Comparison of ENCODE assay signal across 28 mouse cellular contexts in the genomic region with DNA sequence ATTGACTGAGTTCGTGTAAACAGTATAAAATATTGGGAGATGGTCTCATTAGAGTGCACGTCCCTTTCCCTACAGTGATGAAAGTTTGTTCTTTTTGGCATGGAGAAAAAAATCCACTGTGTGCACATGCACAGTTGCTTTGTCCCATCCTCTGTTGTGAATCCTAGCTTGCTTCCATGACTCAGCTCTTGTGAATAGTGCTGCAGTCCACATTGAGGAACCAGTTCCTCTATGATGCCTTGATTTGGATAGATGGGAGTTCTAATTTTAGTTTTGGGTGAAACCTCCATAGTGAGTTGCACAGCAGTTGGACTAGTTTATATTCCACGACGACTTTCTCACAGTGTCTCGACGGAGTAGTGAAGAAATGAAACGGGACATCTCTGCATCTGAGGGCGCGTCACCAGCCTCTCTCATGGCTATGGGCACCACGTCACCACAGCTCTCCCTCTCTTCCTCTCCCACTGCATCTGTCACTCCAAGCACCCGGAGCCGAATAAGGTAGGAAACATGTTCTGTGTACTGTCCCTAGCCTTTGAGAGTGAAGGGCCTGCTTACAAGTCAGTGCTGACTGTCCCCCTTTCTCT. TPM values are rescaled to one million over a fixed set of nuclear protein-coding genes. Genes with fewer than 3 reads are reported as not detected.
A peak's percentile ranks its signal among the peaks of the same experiment; 100 is the strongest.
DNase-seq lines count a peak whose midpoint lies in the region; ATAC-seq and TF ChIP-seq lines count a peak whose summit lies in the region.
"Had no signal": no experiment of that assay in that cellular context is flagged by ENCODE, and none has a peak within 500 bp of the region (broad histone marks: within the 10 kb centered on the region; RNA-seq: fewer than 3 reads in every experiment).

No protein-coding gene starts in this region.

- peaks cover 7% of the 10 kb centered on the region; the same call in 1 of the 2 replicates for H3K4me1 ChIP-seq in heart, embryonic 10.5 days
- no peaks in the 10 kb centered on the region for H3K4me1 ChIP-seq in intestine, postnatal 0 days (replicated peaks; ENCODE audit: control insufficient read depth, insufficient read depth, low read length)
- H3K4me1 ChIP-seq: forebrain, embryonic 10.5 days had no signal

- DNase-seq in heart, adult 11 months: peak; percentile 83
- no peak for DNase-seq in heart, embryonic 10.5 days (ENCODE audit: low spot score)
- DNase-seq in right cerebral cortex, adult 18-20 months: no peak
- DNase-seq: adrenal gland, postnatal 10 days; adrenal gland, postnatal 36 days; B cell, adult 2 months; cerebellum, adult 11 months; cerebellum, adult 2 months; cerebellum, adult 9-11 months; cerebellum, postnatal 25 days; forebrain, postnatal 0 days; gastrocnemius, postnatal 10 days; gastrocnemius, postnatal 36 days; heart, adult 18-20 months; heart, postnatal 14 days; heart, postnatal 4 days; kidney, adult 11 months had no signal

- H3K27ac ChIP-seq in heart, embryonic 10.5 days: no peak overlapping the region
- H3K27ac ChIP-seq in intestine, postnatal 0 days (ENCODE audit: low read depth, low read length): no peak overlapping the region
- H3K27ac ChIP-seq: forebrain, embryonic 10.5 days; heart, embryonic 13.5 days; hindbrain, embryonic 14.5 days; hindbrain, postnatal 0 days had no signal

- no peak overlapping the region for H3K9ac ChIP-seq in intestine, postnatal 0 days (ENCODE audit: low read depth, low read length)
- H3K9ac ChIP-seq: forebrain, postnatal 0 days; heart, embryonic 13.5 days; hindbrain, embryonic 14.5 days had no signal

- no peak overlapping the region for H3K4me2 ChIP-seq in intestine, postnatal 0 days (replicated peaks; ENCODE audit: low read depth)
- H3K4me2 ChIP-seq: heart, embryonic 13.5 days; hindbrain, embryonic 14.5 days had no signal

- H3K27me3 ChIP-seq in heart, embryonic 10.5 days (ENCODE audit: insufficient read depth, poor library complexity, severe bottlenecking): no peaks in the 10 kb centered on the region
- no peaks in the 10 kb centered on the region for H3K27me3 ChIP-seq in intestine, postnatal 0 days (replicated peaks; ENCODE audit: control insufficient read depth, insufficient read depth, low read length)
- H3K27me3 ChIP-seq: CH12.LX; heart, embryonic 13.5 days; Patski had no signal

- no peak overlapping the region for H3K4me3 ChIP-seq in heart, embryonic 10.5 days
- H3K4me3 ChIP-seq in intestine, postnatal 0 days (ENCODE audit: low read depth, low read length): no peak overlapping the region
- H3K4me3 ChIP-seq: forebrain, embryonic 10.5 days; heart, embryonic 13.5 days had no signal

- WGBS in heart, embryonic 10.5 days: 94% methylated on average over 12 of the region's 12 CpGs
- WGBS in intestine, postnatal 0 days: 91% methylated on average over 12 of the region's 12 CpGs

- ATAC-seq in megakaryocyte, adult 5-6 weeks (ENCODE audit: poor library complexity, severe bottlenecking): peak; percentile 65
- ATAC-seq in monocyte, adult 5-6 weeks (replicated peaks; ENCODE audit: insufficient number of reproducible peaks, low FRiP score, low TSS enrichment, poor library complexity, severe bottlenecking): peak; percentile 55
- ATAC-seq in intestine, postnatal 0 days: no peak
- ATAC-seq: forebrain, embryonic 14.5 days; forebrain, postnatal 0 days; hindbrain, postnatal 0 days; Patski had no signal

- TF ChIP-seq CTCF in intestine, postnatal 0 days (IDR thresholded peaks at IDR 0.05; ENCODE audit: low read depth): no peak

- H3K9me3 ChIP-seq in heart, embryonic 10.5 days: no peaks in the 10 kb centered on the region
- H3K9me3 ChIP-seq in intestine, postnatal 0 days (ENCODE audit: control insufficient read depth): no peaks in the 10 kb centered on the region
- H3K9me3 ChIP-seq: forebrain, embryonic 10.5 days; G1E; heart, embryonic 13.5 days had no signal

- peaks cover 47% of the 10 kb centered on the region for H3K36me3 ChIP-seq in heart, embryonic 10.5 days
- H3K36me3 ChIP-seq in intestine, postnatal 0 days (ENCODE audit: control insufficient read depth, insufficient read depth): peaks cover 59% of the 10 kb centered on the region

RNA-seq across cellular contexts. Expression of gene Adora2a, which starts 40.2 kb away (rescaled TPM):
- polyA plus RNA-seq in heart, embryonic 10.5 days (2016; fragmentation: Nextera tagmentation; extraction: Ambion mirVana): 3.5 and 3.6 TPM in 2 replicates
- total RNA-seq in megakaryocyte, adult 5-6 weeks (2015): 3.3 TPM in 2 replicates
- total RNA-seq in megakaryocyte, adult 5-6 weeks (2017): 2.6 and 3.0 TPM in 2 replicates
- total RNA-seq in monocyte, adult 5-6 weeks (2017): 19.5 to 51.1 TPM (median 31.6 TPM) in 3 replicates
- 1.2 and 1.4 TPM in 2 replicates for polyA plus RNA-seq in intestine, postnatal 0 days (2015; fragmentation: Nextera tagmentation; extraction: Ambion mirVana)
